Mouse (Mus musculus): ENCODE results near the gene Psmd1.

Gene Psmd1

DNA sequence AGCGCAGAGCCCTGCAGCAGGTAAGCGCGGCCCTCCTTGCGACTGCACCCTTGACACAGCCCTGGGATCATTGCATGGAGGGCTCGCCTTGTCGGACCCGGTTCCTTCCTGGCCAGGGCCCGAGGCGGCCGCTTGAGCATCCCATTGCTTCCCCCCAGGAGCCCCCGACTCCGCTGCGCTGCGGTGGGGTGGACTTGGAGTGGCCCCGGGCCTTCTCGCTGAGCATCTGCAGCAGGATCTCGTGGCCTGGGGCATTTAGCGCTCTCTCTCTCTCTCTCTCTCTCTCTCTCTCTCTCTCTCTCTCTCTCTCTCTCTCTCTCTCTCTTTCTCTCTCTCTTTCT, 90.6 kb downstream of the Psmd1 start:
- peak; percentile 62; the same call in 1 of the 2 replicates for ATAC-seq (ENCODE audit: low TSS enrichment)

DNA sequence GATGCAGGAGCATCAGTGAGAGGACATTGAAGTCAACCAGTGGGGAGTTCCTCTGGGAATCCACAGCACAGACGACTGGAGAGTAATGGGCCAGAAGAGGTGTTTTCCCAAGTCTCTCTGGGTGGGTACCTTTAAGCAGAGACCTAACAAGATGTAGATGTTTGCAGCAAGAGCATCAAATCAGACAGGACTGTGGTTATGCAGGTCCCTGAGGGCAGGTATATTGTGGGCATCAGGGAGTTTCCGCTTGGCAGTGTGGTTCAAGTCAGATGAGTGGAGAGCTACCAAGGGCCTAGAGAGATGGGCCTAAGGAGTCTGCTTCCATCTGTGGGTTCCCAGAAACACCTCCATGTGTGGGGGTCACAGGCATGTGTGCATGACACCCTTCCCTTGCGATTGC, 91.9 kb downstream of the Psmd1 start:
- ATAC-seq (ENCODE audit: low TSS enrichment) = no peak

DNA sequence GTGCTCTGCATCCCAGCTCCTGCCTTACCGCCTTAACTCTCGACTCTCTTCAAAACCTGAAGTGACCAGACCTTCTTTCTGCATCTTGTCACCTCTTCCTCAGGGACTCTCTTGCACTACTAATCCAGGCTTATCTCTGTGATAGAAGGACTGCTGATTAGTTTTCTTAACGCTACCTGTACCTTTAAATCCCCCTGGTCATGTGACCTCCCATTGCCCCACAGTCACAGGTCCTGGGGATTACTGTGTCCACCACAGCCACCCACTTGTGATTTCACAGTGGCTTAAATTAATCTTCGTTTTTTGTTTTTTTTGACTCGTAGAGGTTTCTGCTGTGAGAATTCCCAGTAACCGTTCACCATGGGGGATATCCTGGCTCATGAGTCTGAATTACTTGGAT, 92.4 kb downstream of the Psmd1 start:
- no peak for ATAC-seq (ENCODE audit: low TSS enrichment)

DNA sequence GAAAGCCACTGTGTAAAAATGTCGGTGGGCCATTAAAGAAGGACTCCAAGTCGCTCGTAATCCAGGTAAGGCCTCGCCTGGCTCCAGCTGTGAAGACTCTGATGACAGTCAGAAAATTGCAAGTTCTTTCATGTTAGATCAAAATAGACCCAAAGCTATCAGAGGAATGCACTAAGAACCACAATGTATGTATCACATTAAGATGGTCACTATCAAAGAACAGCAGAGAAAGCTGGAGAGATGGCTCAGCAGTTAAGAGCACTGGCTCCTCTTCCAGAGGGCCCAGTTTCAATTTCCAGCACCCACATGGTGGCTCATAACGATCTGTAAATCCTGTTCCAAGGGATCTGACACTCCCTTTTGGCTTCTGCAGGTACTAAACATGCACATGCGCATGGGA, 95.9 kb downstream of the Psmd1 start:
- ATAC-seq (ENCODE audit: low TSS enrichment) = no peak

DNA sequence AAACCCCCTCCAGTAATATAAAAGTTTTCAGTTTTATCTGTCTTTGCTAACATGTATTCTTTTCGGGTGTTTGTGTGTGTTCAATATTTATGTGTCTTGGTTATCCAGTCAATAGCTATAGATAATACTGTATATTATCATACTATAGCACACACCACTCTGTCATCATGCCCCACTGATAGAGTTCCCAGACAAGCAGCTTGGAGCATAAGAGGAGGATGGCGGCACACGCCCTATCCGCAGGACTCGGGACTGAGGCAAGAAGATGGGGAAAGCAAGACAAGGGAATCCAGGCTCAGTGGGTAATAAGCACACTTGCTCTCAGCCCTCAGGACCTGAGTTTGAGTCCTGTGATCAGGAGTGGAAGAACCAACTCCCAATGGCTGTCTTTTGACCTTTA, 96.3 kb downstream of the Psmd1 start:
- ATAC-seq (ENCODE audit: low TSS enrichment) = no peak

DNA sequence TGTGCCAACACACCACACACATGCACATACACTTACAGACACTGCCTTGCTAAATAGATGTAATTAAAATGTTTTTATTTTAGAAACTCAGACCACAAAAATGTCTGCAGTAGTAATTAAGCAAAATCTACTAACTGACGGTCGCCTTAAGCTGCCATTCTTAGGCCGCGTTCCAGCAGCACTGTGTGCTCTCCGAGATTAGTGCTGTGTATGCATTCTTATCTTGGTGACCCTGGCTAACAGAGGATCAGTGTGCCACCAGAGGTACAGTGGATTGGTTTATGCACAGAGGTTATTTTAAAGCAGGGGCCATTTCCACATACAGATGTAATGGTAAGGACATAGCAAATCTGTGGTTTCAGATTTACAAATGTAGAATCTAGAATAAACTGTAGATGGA, 96.9 kb downstream of the Psmd1 start:
- ATAC-seq (ENCODE audit: low TSS enrichment) = no peak

DNA sequence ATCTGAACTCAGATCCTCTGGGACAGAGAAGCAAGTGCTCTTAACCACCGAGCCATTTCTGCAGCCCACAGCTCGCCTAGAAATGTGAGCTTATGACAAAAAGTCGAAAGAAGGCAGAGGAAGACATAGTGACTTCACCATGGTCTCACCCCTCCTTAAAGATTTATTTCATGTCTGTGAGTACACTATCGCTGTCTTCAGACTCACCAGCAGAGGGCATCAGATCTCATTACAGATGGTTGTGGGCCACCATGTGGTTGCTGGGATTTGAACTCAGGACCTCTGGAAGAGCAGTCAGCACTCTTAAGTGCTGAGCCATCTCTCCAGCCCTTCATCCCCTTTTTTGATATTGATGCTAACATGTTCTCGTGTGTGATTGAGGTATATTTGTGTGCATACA, 110.4 kb downstream of the Psmd1 start:
- ATAC-seq (ENCODE audit: low TSS enrichment) = no peak

DNA sequence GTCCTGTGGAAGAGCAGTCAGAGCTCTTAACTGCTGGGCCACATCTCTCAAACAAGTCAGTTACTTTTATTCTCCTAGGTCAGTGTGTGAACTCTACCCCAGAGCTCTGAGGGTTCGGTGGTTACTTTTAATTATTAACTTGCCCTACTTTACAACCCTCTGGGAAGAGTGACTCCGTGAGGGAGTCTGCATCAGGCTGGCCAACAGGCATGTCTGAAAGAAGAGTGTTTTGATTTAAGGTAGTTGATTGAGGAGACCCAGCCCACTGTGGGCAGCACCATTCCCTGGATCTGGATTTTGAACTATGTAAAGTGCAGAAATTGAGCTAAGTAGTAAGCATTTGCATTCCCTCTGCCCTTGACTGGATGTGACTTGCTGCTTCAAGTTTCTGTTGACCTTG, 111.9 kb downstream of the Psmd1 start:
- no peak for ATAC-seq (ENCODE audit: low TSS enrichment)

DNA sequence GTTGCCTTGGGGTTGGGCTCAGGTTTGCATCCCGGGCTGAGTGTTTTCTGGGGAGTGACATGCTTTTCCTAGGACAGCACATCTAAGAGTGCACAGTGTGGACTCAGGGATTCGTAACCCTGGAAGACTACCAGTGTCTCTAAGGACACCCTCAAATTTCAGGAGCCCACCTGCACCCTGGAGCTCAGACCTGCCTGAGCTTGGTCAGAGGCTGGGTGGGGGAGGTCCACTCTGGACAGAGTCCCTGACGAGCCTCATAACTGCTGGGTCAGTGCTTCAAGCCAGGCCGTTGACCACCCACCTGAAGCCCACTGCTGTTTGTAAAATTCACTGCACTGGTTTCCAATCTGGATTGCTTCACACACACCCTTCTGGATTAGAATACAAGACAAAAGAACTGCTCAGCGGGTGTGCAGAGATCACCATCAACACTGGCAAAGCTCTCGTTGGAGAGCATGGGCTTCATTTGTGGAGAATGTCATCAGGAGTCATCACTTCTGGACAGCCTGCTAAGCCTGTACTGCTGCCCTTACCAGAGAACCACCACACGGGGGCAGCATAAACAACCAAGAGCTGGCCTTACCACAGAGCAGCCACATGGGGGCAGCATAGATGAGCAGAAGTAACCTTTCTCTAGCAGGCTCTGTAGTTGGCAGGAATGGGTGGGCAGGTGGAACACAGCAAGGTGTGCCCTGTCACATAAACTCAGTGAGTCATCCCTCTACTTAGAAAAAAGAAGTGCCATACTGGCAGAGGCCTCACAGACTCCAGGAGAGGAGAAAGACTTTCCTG, 114.5 kb downstream of the Psmd1 start:
- ATAC-seq (ENCODE audit: low TSS enrichment) = peak; percentile 87

DNA sequence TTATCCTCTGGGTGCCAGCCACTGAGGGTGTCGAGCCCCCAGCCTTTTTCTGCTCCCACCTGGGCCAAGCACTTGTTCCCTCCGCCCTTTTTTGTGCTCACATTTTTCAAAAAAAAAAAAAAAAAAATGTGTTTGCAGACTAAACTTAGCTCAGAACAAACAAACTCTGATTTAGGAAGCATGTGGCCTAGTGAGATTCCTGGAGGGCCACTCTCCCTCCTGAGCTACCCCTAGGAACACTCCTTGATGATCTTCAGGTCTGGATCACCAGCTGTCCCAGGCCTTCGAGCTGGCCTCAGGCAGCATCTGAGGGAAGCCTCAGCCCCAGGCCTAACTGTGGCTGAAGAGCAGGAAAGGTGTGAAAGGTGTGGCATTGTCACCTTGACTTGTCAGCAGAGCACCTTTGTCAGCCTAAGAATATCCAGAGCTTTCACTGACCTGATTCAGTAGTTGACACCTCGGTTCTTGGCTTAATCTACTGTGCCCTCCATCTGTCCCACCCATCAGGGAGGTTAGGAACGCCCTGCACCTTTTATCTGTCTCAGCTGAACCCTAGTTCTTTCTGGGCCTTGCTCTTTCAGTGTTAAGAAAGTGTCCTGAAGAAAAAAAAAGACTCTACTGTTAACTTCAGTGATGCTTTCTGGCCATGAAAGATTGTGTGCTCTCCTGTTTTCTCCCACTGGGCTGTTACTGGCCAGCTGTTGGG, 118.0 kb downstream of the Psmd1 start:
- ATAC-seq (ENCODE audit: low TSS enrichment) = no peak

DNA sequence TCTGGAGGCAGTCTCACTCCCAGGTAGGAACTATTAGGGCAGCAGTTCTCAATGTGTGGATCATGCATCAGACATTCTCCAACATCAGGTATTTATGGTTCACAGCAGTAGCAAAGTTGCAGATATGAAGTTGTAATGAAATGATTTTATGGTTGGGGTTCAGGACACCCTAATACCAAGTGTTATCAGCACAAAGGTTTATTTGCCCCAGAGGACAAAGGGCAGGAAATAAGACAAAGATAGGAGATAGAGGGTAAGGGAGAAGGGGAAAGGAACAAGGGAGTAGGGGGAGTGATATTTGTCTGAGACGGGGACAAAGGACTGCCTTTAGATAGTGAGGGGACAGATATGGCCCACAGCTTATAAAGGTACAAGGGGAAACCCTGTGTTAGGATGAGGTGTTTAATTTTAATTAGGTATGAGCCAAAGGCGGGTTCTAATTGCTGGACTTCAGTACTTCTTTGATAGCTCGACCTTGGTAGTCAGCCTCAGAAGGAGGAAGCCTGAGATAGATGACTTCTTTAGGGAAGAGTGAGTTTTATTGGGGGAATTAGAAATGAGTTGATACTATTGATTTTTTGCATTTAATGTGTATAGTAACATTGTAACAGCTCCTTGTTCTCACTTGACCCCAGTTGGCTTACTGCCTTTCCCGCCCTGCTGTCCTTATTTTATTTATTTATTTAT, 119.5 kb downstream of the Psmd1 start:
- ATAC-seq (ENCODE audit: low TSS enrichment) = no peak

DNA sequence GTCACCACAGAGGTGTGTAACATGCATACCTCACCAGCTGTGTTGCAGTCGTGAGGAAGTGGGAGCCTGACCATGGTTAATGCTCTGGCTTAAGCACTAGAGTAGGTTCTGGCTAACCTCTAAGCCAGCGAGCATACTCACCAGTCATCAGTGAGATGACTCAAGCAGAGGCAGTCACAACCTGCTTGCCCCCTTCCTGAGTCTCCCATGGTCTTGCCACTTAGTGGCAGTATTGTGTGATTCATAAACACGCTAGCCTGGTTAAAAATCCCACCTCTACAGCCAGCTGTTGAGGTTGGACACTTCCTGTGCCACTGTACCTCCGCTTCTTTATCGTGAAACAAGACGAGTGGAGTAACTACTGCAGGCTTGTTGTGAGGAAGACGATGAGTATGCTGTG, 122.6 kb downstream of the Psmd1 start:
- no peak for ATAC-seq (ENCODE audit: low TSS enrichment)

DNA sequence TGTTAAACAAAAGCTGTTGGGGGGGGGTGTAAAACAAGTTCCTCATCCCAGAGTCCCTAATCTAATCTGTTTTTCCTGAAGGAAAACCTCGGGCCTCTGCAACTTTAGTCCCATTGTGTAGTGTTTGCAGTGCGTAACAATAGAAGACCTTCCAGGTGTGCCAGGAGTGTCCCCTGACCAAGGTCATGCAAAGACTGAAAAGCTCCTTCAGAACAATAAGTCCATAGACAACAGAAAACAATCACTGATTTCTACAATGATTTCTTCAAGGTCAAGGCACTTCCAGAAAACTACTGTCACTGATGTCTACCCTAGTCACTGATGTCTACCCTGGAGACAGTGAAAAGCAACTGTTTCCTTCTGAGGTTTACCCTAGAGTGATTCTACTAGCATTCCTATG, 123.7 kb downstream of the Psmd1 start:
- ATAC-seq (ENCODE audit: low TSS enrichment) = no peak

DNA sequence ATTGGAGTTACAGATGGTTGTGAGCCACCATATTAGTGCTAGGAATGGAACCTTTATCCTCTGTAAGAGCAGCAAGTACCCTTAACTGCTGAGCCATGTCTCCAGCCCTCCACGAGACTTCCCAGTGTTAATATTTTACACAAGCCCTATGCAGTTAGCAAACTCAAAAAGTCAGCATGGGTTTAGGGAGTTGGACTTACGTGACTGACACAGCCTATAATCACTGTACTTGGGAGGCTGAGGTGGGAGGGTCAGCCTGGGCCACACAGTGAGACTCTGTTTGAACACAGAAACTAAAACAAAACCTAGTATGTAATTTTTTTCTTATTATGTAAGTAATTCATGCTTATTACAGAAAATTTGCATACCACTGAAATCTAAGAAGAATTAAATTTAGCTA, 124.1 kb downstream of the Psmd1 start:
- ATAC-seq (ENCODE audit: low TSS enrichment) = 0 out of 2 replicates have a peak, but pooled peaks have one; percentile 16

All from frontal cortex, adult (tissue).